Mouse (Mus musculus): ENCODE data around the gene A630095N17Rik. TPM values are rescaled to one million over a fixed set of nuclear protein-coding genes. Genes with fewer than 3 reads are reported as not detected.

Gene A630095N17Rik
- polyA plus RNA-seq (2017; shearing (Covaris generic)) = 1 to 10 TPM in 1 of 2 experiments, not detected in 1; 2.1 TPM

DNA sequence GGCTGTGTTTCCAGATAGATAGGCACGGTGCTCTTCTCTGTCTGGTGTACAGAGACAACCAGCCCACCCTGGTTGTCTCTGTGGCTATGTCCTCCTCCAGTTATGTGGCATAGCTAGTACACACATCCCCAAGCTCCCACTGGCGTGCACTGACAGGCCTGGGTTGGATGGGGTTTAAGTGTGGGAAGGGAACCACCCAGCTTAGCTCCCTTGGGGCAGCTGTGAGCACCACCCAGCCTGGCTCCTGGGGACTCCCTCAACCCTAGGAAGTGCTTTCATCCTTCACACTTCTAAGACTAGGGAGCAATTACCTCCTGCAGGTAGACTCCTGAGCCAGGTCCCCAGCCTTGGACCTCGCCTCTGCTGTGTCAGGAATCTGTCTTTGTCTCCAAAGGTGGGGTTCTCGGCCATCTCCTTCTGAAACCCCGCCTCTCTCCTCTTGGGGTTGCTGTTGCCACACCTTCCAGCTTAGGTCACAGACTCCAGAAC lies at the start of gene A630095N17Rik:
Gene A630095N17Rik (minus strand): TSS at position 439 of the 489 bp plus-strand sequence.

DNA sequence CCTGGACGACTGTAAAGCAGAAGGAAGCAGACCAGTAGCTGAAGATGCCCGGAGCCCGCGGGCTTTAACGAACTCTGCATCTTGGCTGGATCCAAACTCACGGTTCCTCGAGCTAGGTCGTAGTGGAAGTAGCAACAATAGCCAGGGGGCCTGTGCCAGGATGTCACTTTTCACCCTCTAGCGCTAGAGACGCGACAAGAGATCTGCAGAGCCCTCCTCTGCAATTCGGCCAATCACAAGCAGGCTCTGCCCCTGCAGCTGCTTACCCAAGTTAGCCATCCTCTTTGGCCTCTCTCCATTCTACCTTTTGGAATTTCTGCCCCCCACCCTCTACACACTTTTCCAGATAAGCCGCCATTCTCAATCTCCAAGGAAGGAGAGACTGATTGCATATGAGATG lies 46.3 kb upstream of the A630095N17Rik start, which contains the start of gene Resp18:
Gene Resp18 (minus strand): TSS at position 188 of the 400 bp plus-strand sequence.

GRCm38 (mm10) chr1:75264091-75264880 lies 32.4 kb upstream of the A630095N17Rik start, which contains the start of gene Ptprn:
Gene Ptprn, minus strand, starts transcription at chr1:75264502.

DNA sequence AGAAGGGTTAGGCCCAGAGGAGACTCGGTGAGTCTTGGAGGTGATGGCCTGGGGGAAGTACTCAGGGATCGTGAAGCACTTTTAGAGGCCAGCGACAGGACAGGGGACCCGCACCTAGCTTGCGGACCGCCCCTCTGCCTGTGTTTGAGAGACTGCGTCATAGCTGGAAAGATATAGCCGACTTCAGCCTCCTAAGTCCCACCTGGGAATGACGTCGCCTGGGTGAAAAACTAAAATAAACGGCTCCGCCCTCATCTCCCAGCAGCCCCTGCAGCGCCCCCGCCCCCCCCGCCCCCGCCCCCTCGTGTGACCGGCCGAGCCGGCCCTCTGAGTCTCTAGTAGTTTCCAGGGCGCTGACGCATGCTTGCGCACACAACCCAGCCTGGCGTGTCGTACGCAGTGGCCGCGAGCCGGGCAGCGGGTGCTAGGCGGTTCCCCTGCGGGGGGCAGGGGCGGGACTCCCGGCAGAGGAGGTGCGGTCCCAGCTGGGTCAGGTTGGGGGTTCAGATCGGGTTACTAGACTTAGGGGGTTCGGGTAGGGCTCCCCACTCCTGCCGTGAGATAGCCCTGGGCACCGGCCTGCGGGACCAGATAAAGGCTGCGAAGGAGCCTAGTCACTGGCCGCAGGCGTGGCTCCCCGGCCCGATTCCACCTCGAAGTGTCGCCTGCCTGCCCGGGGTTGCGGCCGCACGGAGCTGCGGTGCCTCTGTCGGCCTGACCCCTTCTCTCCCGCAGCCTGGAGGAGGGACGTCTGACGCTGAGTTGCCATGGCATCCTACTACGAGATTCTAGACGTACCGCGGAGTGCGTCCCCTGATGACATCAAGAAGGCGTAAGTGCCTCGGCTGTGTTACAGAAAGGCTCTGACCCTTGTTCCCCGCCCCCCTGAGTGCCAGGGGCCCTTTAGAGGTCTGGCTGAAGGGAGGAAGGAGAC lies 4.5 kb upstream of the A630095N17Rik start, which contains the start of gene Dnajb2:
Gene Dnajb2 (plus strand): TSS at position 290 of the 934 bp plus-strand sequence.

DNA sequence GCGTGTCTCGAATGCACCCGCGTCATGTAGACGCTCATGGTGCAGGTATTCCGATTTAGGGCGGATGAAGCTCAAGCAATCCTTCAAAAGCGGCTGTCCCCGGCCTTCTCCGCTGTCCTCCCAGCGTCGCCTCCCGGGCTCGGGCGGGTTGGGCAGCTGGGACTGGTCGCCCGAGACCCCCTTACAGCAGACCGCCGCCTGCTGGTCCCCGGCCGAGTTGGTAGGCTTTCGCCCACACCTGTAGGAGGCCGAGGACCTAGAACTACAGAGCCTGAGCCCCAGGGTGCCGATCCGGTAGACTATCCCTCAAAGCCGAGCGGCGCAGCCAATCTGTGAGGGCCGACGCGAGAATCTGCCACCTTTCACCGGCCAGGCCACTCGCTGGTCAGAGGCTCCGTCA lies 12.4 kb downstream of the A630095N17Rik start, which contains the start of gene Tuba4a:
Gene Tuba4a (minus strand): TSS at position 335 of the 400 bp plus-strand sequence.

GRCm38 (mm10) chr1:75210136-75211087 lies 21.5 kb downstream of the A630095N17Rik start, which contains the start of the genes Glb1l and Stk16:
Gene Glb1l, minus strand, starts transcription at chr1:75210813.
Gene Stk16, plus strand, starts transcription at chr1:75210838.

GRCm38 (mm10) chr1:75191622-75192402 lies 40.1 kb downstream of the A630095N17Rik start, which contains the start of the genes Ankzf1 and Atg9a:
Gene Ankzf1, plus strand, starts transcription at chr1:75192151.
Gene Atg9a, minus strand, starts transcription at chr1:75192196.

GRCm38 (mm10) chr1:75180105-75180590 lies 51.8 kb downstream of the A630095N17Rik start, which contains the start of gene Abcb6:
Gene Abcb6, minus strand, starts transcription at chr1:75180392.

Other genes with a start within 250 kb of the A630095N17Rik start
- gene Nhej1, start 106.9 kb downstream of the A630095N17Rik start, polyA plus RNA-seq (2017; shearing (Covaris generic)) = 10 to 100 TPM in 1 of 2 experiments, 1 to 10 TPM in 1; 8.1 to 18.7 TPM
- 1 to 10 TPM in 1 of 2 experiments, under 1 TPM in 1; 0.42 to 1.1 TPM for gene Slc23a3, start 98.2 kb downstream of the A630095N17Rik start, polyA plus RNA-seq (2017; shearing (Covaris generic))
- 100 to 1,000 TPM; 146 to 163 TPM for gene Cnppd1, start 89.4 kb downstream of the A630095N17Rik start, polyA plus RNA-seq (2017; shearing (Covaris generic))
- 100 to 1,000 TPM; 122 TPM for gene Retreg2, start 89.3 kb downstream of the A630095N17Rik start, polyA plus RNA-seq (2017; shearing (Covaris generic))
- gene Zfand2b, start 63.5 kb downstream of the A630095N17Rik start, polyA plus RNA-seq (2017; shearing (Covaris generic)) = 10 to 100 TPM; 68.6 to 80.7 TPM
- 1 to 10 TPM; 4.8 to 7.3 TPM for gene Abcb6, start 51.7 kb downstream of the A630095N17Rik start, polyA plus RNA-seq (2017; shearing (Covaris generic))
- gene Ankzf1, start 40.0 kb downstream of the A630095N17Rik start, polyA plus RNA-seq (2017; shearing (Covaris generic)) = 10 to 100 TPM; 38.6 to 47.7 TPM
- gene Atg9a, start 39.9 kb downstream of the A630095N17Rik start, polyA plus RNA-seq (2017; shearing (Covaris generic)) = 10 to 100 TPM; 17.2 to 18.1 TPM
- 10 to 100 TPM in 1 of 2 experiments, 1 to 10 TPM in 1; 9.9 to 18.9 TPM for gene Glb1l, start 21.3 kb downstream of the A630095N17Rik start, polyA plus RNA-seq (2017; shearing (Covaris generic))
- gene Stk16, start 21.3 kb downstream of the A630095N17Rik start, polyA plus RNA-seq (2017; shearing (Covaris generic)) = 100 to 1,000 TPM in 1 of 2 experiments, 10 to 100 TPM in 1; 97.8 to 128 TPM
- gene Tuba4a, start 12.2 kb downstream of the A630095N17Rik start, polyA plus RNA-seq (2017; shearing (Covaris generic)) = 100 to 1,000 TPM; 268 to 351 TPM
- gene Dnajb2, start 4.3 kb upstream of the A630095N17Rik start, polyA plus RNA-seq (2017; shearing (Covaris generic)) = 10 to 100 TPM; 41.1 to 41.7 TPM
- gene Ptprn, start 32.4 kb upstream of the A630095N17Rik start, polyA plus RNA-seq (2017; shearing (Covaris generic)) = under 1 TPM; 0.28 to 0.32 TPM
- not detected for gene Resp18, start 46.3 kb upstream of the A630095N17Rik start, polyA plus RNA-seq (2017; shearing (Covaris generic))
- 10 to 100 TPM; 63.9 to 69.7 TPM for gene Dnpep, start 85.9 kb upstream of the A630095N17Rik start, polyA plus RNA-seq (2017; shearing (Covaris generic))
- gene Des, start 128.2 kb upstream of the A630095N17Rik start, polyA plus RNA-seq (2017; shearing (Covaris generic)) = under 1 TPM in 1 of 2 experiments, not detected in 1; 0.77 TPM
- 1 to 10 TPM in 1 of 2 experiments, under 1 TPM in 1; 0.95 to 5.6 TPM for gene Speg, start 143.2 kb upstream of the A630095N17Rik start, polyA plus RNA-seq (2017; shearing (Covaris generic))
- 10 to 100 TPM; 67.8 to 92.0 TPM for gene Gmppa, start 203.8 kb upstream of the A630095N17Rik start, polyA plus RNA-seq (2017; shearing (Covaris generic))
- under 1 TPM in 1 of 2 experiments, not detected in 1; 0.15 TPM for gene Asic4, start 218.3 kb upstream of the A630095N17Rik start, polyA plus RNA-seq (2017; shearing (Covaris generic))
- gene Chpf, start 247.2 kb upstream of the A630095N17Rik start, polyA plus RNA-seq (2017; shearing (Covaris generic)) = 10 to 100 TPM; 49.3 to 50.4 TPM
- 1 to 10 TPM; 1.5 to 3.0 TPM for gene Tmem198, start 247.4 kb upstream of the A630095N17Rik start, polyA plus RNA-seq (2017; shearing (Covaris generic))

Measured in inflammation-experienced regulatory T-cells (primary cell).